ENCODE assay signal across 10 mouse cellular contexts in the genomic region with DNA sequence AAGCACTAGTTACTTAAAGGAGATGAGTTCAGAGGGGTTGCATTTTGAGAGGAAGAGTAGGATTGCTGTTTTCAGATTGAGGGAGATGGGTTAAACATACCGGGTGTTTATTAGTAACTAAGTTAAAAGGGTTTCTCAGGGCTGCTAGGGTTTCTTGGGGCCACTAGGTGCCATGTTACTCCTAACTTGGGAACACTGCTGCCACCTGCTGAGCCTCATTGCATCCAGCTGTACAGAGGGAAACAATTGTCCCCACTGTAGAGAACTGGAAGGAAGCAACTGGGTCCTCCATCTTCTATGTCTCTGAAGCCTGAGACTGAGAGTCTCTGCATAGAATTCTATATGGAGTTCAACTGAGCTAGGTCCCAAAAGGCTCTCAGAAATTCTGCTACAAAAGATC.
A peak's percentile ranks its signal among the peaks of the same experiment; 100 is the strongest.
DNase-seq lines count a peak whose midpoint lies in the region; ATAC-seq and TF ChIP-seq lines count a peak whose summit lies in the region.
"Had no signal": no experiment of that assay in that cellular context is flagged by ENCODE, and none has a peak within 500 bp of the region (broad histone marks: within the 10 kb centered on the region; RNA-seq: fewer than 3 reads in every experiment).

No protein-coding gene starts in this region.

- H3K4me2 ChIP-seq in midbrain, embryonic 14.5 days (ENCODE audit: low read length) = no peak overlapping the region
- no peak overlapping the region for H3K4me2 ChIP-seq in lung, postnatal 0 days (replicated peaks; ENCODE audit: low read depth, low read length)
- H3K4me2 ChIP-seq: hindbrain, embryonic 13.5 days; liver, embryonic 15.5 days had no signal

- 95% methylated on average over 1 of the region's 1 CpGs for WGBS in midbrain, embryonic 14.5 days
- 81% methylated on average over 1 of the region's 1 CpGs for WGBS in midbrain, embryonic 10.5 days
- 81% methylated on average over 1 of the region's 1 CpGs for WGBS in lung, postnatal 0 days

- H3K4me3 ChIP-seq in midbrain, embryonic 14.5 days (replicated peaks; ENCODE audit: low read depth, low read length) = no peak overlapping the region
- no peak overlapping the region for H3K4me3 ChIP-seq in midbrain, embryonic 10.5 days
- no peak overlapping the region for H3K4me3 ChIP-seq in lung, postnatal 0 days (ENCODE audit: low read depth, low read length)
- H3K4me3 ChIP-seq: hindbrain, embryonic 13.5 days; liver, embryonic 15.5 days had no signal

- TF ChIP-seq EP300 in lung, postnatal 0 days (IDR thresholded peaks at IDR 0.05) = no peak

- 0 out of 2 replicates have a peak, but pooled peaks have one; percentile 7 for TF ChIP-seq CTCF in brain, embryonic 14.5 days (IDR thresholded peaks at IDR 0.05; ENCODE audit: borderline replicate concordance, extremely low read depth, insufficient read depth, insufficient read length)
- peak; percentile 57 for TF ChIP-seq CTCF in lung, postnatal 0 days (IDR thresholded peaks at IDR 0.05)

- H3K27me3 ChIP-seq in midbrain, embryonic 14.5 days (ENCODE audit: control insufficient read depth, insufficient read depth, low read length) = no peaks in the 10 kb centered on the region
- no peaks in the 10 kb centered on the region for H3K27me3 ChIP-seq in midbrain, embryonic 10.5 days (ENCODE audit: low read depth, poor library complexity, severe bottlenecking)
- H3K27me3 ChIP-seq in lung, postnatal 0 days (replicated peaks; ENCODE audit: insufficient read depth, low read length) = no peaks in the 10 kb centered on the region
- H3K27me3 ChIP-seq: hindbrain, embryonic 13.5 days; liver, embryonic 15.5 days had no signal

- no peak overlapping the region for H3K27ac ChIP-seq in midbrain, embryonic 14.5 days (replicated peaks; ENCODE audit: low read depth, low read length)
- no peak overlapping the region for H3K27ac ChIP-seq in midbrain, embryonic 10.5 days (replicated peaks)
- no peak overlapping the region for H3K27ac ChIP-seq in lung, postnatal 0 days (ENCODE audit: low read length)
- H3K27ac ChIP-seq: hindbrain, embryonic 13.5 days; liver, embryonic 15.5 days had no signal

- peak; percentile 26 to 65 for DNase-seq in adrenal gland, adult (ENCODE audit: inconsistent age in 2 of 2, low spot score in 1 of 2)
- no peak for DNase-seq in adrenal gland, postnatal 4 days (ENCODE audit: low spot score in 2 of 2)
- DNase-seq in midbrain, embryonic 14.5 days = peak; percentile 55
- DNase-seq in midbrain, embryonic 10.5 days (ENCODE audit: low spot score) = no peak
- DNase-seq in brain, embryonic 14.5 days (ENCODE audit: low read depth) = no peak
- no peak for DNase-seq in lung, postnatal 0 days (ENCODE audit: low spot score)
- DNase-seq in frontal cortex, postnatal 36 days (ENCODE audit: low spot score in 2 of 2) = no peak
- DNase-seq in spleen, postnatal 4 days (ENCODE audit: low spot score in 2 of 2) = no peak

- H3K9me3 ChIP-seq in midbrain, embryonic 14.5 days (ENCODE audit: control insufficient read depth, low read length) = no peaks in the 10 kb centered on the region
- H3K9me3 ChIP-seq in midbrain, embryonic 10.5 days (replicated peaks) = no peaks in the 10 kb centered on the region
- no peaks in the 10 kb centered on the region for H3K9me3 ChIP-seq in lung, postnatal 0 days (ENCODE audit: low read length)
- H3K9me3 ChIP-seq: hindbrain, embryonic 13.5 days; liver, embryonic 15.5 days had no signal

- no peaks in the 10 kb centered on the region for H3K4me1 ChIP-seq in midbrain, embryonic 14.5 days (ENCODE audit: control insufficient read depth, insufficient read depth, low read length)
- no peaks in the 10 kb centered on the region for H3K4me1 ChIP-seq in midbrain, embryonic 10.5 days
- no peaks in the 10 kb centered on the region for H3K4me1 ChIP-seq in lung, postnatal 0 days (ENCODE audit: insufficient read depth, low read depth, low read length)
- H3K4me1 ChIP-seq: liver, embryonic 15.5 days had no signal

- TF ChIP-seq POLR2A in brain, embryonic 14.5 days (IDR thresholded peaks at IDR 0.05; ENCODE audit: borderline replicate concordance, extremely low read depth, insufficient read depth, insufficient read length, poor library complexity, severe bottlenecking) = no peak

- ATAC-seq in midbrain, embryonic 14.5 days (ENCODE audit: low FRiP score, low TSS enrichment) = no peak
- no peak for ATAC-seq in lung, postnatal 0 days

- H3K9ac ChIP-seq in midbrain, embryonic 14.5 days (replicated peaks; ENCODE audit: low read length) = no peak overlapping the region
- H3K9ac ChIP-seq in lung, postnatal 0 days (replicated peaks; ENCODE audit: low read depth) = no peak overlapping the region
- H3K9ac ChIP-seq: hindbrain, embryonic 13.5 days; liver, embryonic 15.5 days had no signal

- H3K36me3 ChIP-seq in midbrain, embryonic 14.5 days (ENCODE audit: control insufficient read depth, insufficient read depth, low read length) = no peaks in the 10 kb centered on the region
- H3K36me3 ChIP-seq in midbrain, embryonic 10.5 days = no peaks in the 10 kb centered on the region
- no peaks in the 10 kb centered on the region for H3K36me3 ChIP-seq in lung, postnatal 0 days (ENCODE audit: insufficient read depth, low read length)
- H3K36me3 ChIP-seq: hindbrain, embryonic 13.5 days; liver, embryonic 15.5 days had no signal

Comparison
In these comparisons a context has a peak if more than half of its experiments do, and no peak if none do; other contexts are left out.
1. DNase-seq: peak in adrenal gland, adult (2 of 2) and midbrain, embryonic 14.5 days (single experiment); none in adrenal gland, postnatal 4 days (0 of 2), midbrain, embryonic 10.5 days (single experiment), brain, embryonic 14.5 days (single experiment), lung, postnatal 0 days (single experiment), frontal cortex, postnatal 36 days (0 of 2) and spleen, postnatal 4 days (0 of 2).